Mouse (Mus musculus) layer of hippocampus, adult 9-10 months (tissue): ENCODE measurements around the gene Wdr82.
"Not testable (repeated sequence)": the region's sequence is repeated elsewhere in the genome, so short reads cannot be mapped to it uniquely, and the experiment has no call there.

Experiments used
- DNase-seq: peaks from one replicate; pipeline ENCODE4 v3.0.0; 2022; ENCODE audit warnings: low spot score

Gene Wdr82

GRCm38 (mm10) chr9:106166709-106167108 is 4.0 kb upstream of the Wdr82 start:
- no peak for DNase-seq

GRCm38 (mm10) chr9:106167241-106167640 is 3.5 kb upstream of the Wdr82 start:
- no peak for DNase-seq

- no peak for DNase-seq
Measured at GRCm38 (mm10) chr9:106167703-106168102, 3.0 kb upstream of the Wdr82 start.

- DNase-seq: not testable (repeated sequence)
Measured at GRCm38 (mm10) chr9:106169006-106169405, 1.7 kb upstream of the Wdr82 start.

GRCm38 (mm10) chr9:106169917-106170316 is 811 bp upstream of the Wdr82 start:
- DNase-seq: no peak

- no peak for DNase-seq
Measured at GRCm38 (mm10) chr9:106171346-106172158, 824 bp downstream of the Wdr82 start.

GRCm38 (mm10) chr9:106172527-106172926 is 1.8 kb downstream of the Wdr82 start:
- no peak for DNase-seq

- DNase-seq: no peak
Measured at GRCm38 (mm10) chr9:106173363-106173762, 2.6 kb downstream of the Wdr82 start.

- no peak for DNase-seq
Measured at GRCm38 (mm10) chr9:106175552-106176200, 4.9 kb downstream of the Wdr82 start.

GRCm38 (mm10) chr9:106176769-106177168 is 6.0 kb downstream of the Wdr82 start:
- DNase-seq: no peak

GRCm38 (mm10) chr9:106177799-106178198 is 7.1 kb downstream of the Wdr82 start:
- DNase-seq: no peak

GRCm38 (mm10) chr9:106179454-106179853 is 8.7 kb downstream of the Wdr82 start:
- DNase-seq: no peak

GRCm38 (mm10) chr9:106179964-106180363 is 9.2 kb downstream of the Wdr82 start:
- DNase-seq: no peak

- DNase-seq: no peak
Measured at GRCm38 (mm10) chr9:106182146-106182545, 11.4 kb downstream of the Wdr82 start.

- DNase-seq: no peak
Measured at GRCm38 (mm10) chr9:106183996-106184395, 13.3 kb downstream of the Wdr82 start.

GRCm38 (mm10) chr9:106191355-106191754 is 20.6 kb downstream of the Wdr82 start:
- DNase-seq: no peak

GRCm38 (mm10) chr9:106192024-106192423 is 21.3 kb downstream of the Wdr82 start:
- no peak for DNase-seq

- DNase-seq: no peak
Measured at GRCm38 (mm10) chr9:106192998-106193397, 22.3 kb downstream of the Wdr82 start.

- DNase-seq: no peak
Measured at GRCm38 (mm10) chr9:106193930-106194807, 23.4 kb downstream of the Wdr82 start.

GRCm38 (mm10) chr9:106195693-106196092 is 25.0 kb downstream of the Wdr82 start:
- no peak for DNase-seq

- no peak for DNase-seq
Measured at GRCm38 (mm10) chr9:106197081-106197713, 26.5 kb downstream of the Wdr82 start.

- no peak for DNase-seq
Measured at GRCm38 (mm10) chr9:106197732-106198131, 27.0 kb downstream of the Wdr82 start.
